Mouse (Mus musculus) ES-Bruce4 (cell line): ENCODE measurements around the gene Slit3. TPM values are rescaled to one million over a fixed set of nuclear protein-coding genes. Genes with fewer than 3 reads are reported as not detected.

Experiments used
- H3K27ac ChIP-seq: 2 replicates; pipeline ENCODE4 v1.5.1; 2012; ENCODE audit warnings: low read length, inconsistent platforms; ENCODE audit not compliant: insufficient read depth
- H3K27me3 ChIP-seq: 2 replicates; pipeline ENCODE4 v1.6.1; 2012; ENCODE audit warnings: mild to moderate bottlenecking, low read length, inconsistent platforms; ENCODE audit not compliant: control insufficient read depth, poor library complexity, insufficient read depth, severe bottlenecking
- H3K36me3 ChIP-seq: 2 replicates; pipeline ENCODE4 v1.6.1; 2012; ENCODE audit warnings: inconsistent platforms, mild to moderate bottlenecking, low read length, moderate library complexity; ENCODE audit not compliant: control insufficient read depth, poor library complexity, insufficient read depth, severe bottlenecking
- H3K4me1 ChIP-seq: one replicate; pipeline ENCODE4 v1.8.1; 2011; ENCODE audit warnings: low read length; ENCODE audit not compliant: control insufficient read depth, insufficient read depth
- H3K4me3 ChIP-seq: 2 replicates; pipeline ENCODE4 v1.5.1; 2011; ENCODE audit warnings: low read depth, mild to moderate bottlenecking, low read length
- H3K9ac ChIP-seq: 2 replicates; pipeline ENCODE4 v1.6.1; 2012; ENCODE audit warnings: low read depth, mild to moderate bottlenecking, inconsistent platforms; ENCODE audit not compliant: poor library complexity, severe bottlenecking
- H3K9me3 ChIP-seq: replicated peaks from 2 replicates; pipeline ENCODE4 v1.6.1; 2012; ENCODE audit warnings: mild to moderate bottlenecking, low read length, inconsistent platforms; ENCODE audit not compliant: control insufficient read depth, poor library complexity, insufficient read depth, severe bottlenecking
- CTCF ChIP-seq: IDR thresholded peaks from one replicate; pipeline ENCODE4 v1.8.1; 2011; ENCODE audit warnings: low read depth, low read length
- EP300 ChIP-seq: IDR thresholded peaks from 2 replicates; pipeline ENCODE4 v1.6.1; 2011; ENCODE audit warnings: low read depth, low read length; ENCODE audit not compliant: insufficient read depth
- POLR2A ChIP-seq: IDR thresholded peaks from one replicate; pipeline ENCODE4 v1.8.1; 2011; ENCODE audit warnings: low read length; ENCODE audit not compliant: insufficient read depth
- polyA plus RNA-seq: library from polyadenylated mRNA; stranded (reverse); fragments of >200 nt; gene quantifications from 2 replicates; pipeline ENCODE4 v1.2.4, GENCODE M21; 2011; ENCODE audit warnings: low read depth; ENCODE audit not compliant: missing spikeins, insufficient read depth, insufficient read length

Slit3 gene
- polyA plus RNA-seq, 1 experiment, result 2.8 TPM

- TF ChIP-seq EP300, result no peak
- no peak for TF ChIP-seq CTCF
- TF ChIP-seq POLR2A, result no peak
- H3K4me1 ChIP-seq, result peaks cover 5% of the 10 kb centered on the region
- no peak overlapping the region for H3K27ac ChIP-seq
These were observed 401.9 kb downstream of the Slit3 start for GRCm38 (mm10) chr11:35522802-35523452.

GRCm38 (mm10) chr11:35523773-35524172, 402.7 kb downstream of the Slit3 start:
- Histone ChIP-seq H3K36me3 (no peaks in the 10 kb centered on the region), H3K4me1 (peaks cover 5% of the 10 kb centered on the region)

More at GRCm38 (mm10) chr11:35522802-35523452, 401.9 kb downstream of the Slit3 start:
- Histone ChIP-seq H3K36me3 (no peaks in the 10 kb centered on the region), H3K9me3 (no peaks in the 10 kb centered on the region), H3K4me3 (no peak overlapping the region), H3K27me3 (no peaks in the 10 kb centered on the region), H3K9ac (no peak overlapping the region)

DNA sequence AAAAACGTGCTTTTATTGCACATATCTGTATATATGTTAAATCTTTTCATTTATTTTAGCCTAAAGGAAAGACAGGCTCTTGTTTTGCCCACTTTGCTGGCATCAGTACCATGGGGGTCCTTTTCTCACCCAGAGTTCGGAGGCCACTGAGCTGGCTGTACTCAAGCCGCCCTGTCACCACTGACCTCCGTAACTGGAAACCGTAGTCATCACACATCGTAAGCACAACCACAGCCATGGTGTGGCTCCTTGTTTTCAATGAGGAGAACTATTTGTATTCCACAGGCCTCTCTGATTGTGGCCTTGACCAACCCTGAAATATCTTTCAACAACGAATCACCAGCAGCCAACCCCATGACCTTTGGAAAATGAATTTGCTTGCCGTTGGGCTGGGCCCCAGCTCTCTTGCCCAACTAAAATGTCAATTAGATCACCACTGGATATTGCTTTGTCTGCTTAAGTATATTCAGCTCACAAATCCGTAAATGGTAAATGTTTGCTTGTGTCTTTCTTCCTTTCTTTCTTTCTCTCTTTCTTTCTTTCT, 405.3 kb downstream of the Slit3 start:
- Histone ChIP-seq H3K4me3 (no peak overlapping the region), H3K27me3 (no peaks in the 10 kb centered on the region), H3K9ac (no peak overlapping the region), H3K9me3 (no peaks in the 10 kb centered on the region), H3K4me1 (peaks cover 5% of the 10 kb centered on the region), H3K36me3 (no peaks in the 10 kb centered on the region), H3K27ac (no peak overlapping the region)
- TF ChIP-seq POLR2A (no peak), CTCF (no peak), EP300 (no peak)

More at GRCm38 (mm10) chr11:35523773-35524172, 402.7 kb downstream of the Slit3 start:
- Histone ChIP-seq H3K27ac (peak overlapping the region; percentile 52), H3K4me3 (no peak overlapping the region), H3K27me3 (no peaks in the 10 kb centered on the region), H3K9ac (no peak overlapping the region), H3K9me3 (no peaks in the 10 kb centered on the region)
- peak; percentile 52; the same call in 1 of the 2 replicates for TF ChIP-seq EP300
- TF ChIP-seq CTCF, result no peak

- H3K4me3 ChIP-seq, result no peak overlapping the region
- no peak overlapping the region for H3K9ac ChIP-seq
- no peak for TF ChIP-seq CTCF
- no peak for TF ChIP-seq EP300
- no peak for TF ChIP-seq POLR2A
- H3K4me1 ChIP-seq, result peaks cover 5% of the 10 kb centered on the region
- H3K36me3 ChIP-seq, result no peaks in the 10 kb centered on the region
- H3K27me3 ChIP-seq, result no peaks in the 10 kb centered on the region
- H3K27ac ChIP-seq, result no peak overlapping the region
- H3K9me3 ChIP-seq, result no peaks in the 10 kb centered on the region
These were observed 406.9 kb downstream of the Slit3 start for GRCm38 (mm10) chr11:35527816-35528462.

GRCm38 (mm10) chr11:35535027-35535426, 414.0 kb downstream of the Slit3 start:
- no peaks in the 10 kb centered on the region; the same call in 1 of the 2 replicates for H3K27me3 ChIP-seq
- H3K4me3 ChIP-seq, result no peak overlapping the region
- no peaks in the 10 kb centered on the region for H3K36me3 ChIP-seq
- H3K9me3 ChIP-seq, result no peaks in the 10 kb centered on the region
- no peak overlapping the region for H3K27ac ChIP-seq
- no peak for TF ChIP-seq CTCF
- TF ChIP-seq POLR2A, result no peak
- TF ChIP-seq EP300, result no peak
- H3K4me1 ChIP-seq, result no peaks in the 10 kb centered on the region
- no peak overlapping the region for H3K9ac ChIP-seq
